Mouse (Mus musculus) embryonic fibroblast, embryonic 13.5 days (primary cell): ENCODE results near the gene Ugt1a8. TPM values are rescaled to one million over a fixed set of nuclear protein-coding genes. Genes with fewer than 3 reads are reported as not detected.
"Not testable (repeated sequence)": the region's sequence is repeated elsewhere in the genome, so short reads cannot be mapped to it uniquely, and the experiment has no call there.

ENCODE experiments used
- H3K27ac ChIP-seq: 2 replicates; pipeline ENCODE4 v1.5.1; 2012; ENCODE audit warnings: low read length, control low read depth, inconsistent platforms; ENCODE audit not compliant: insufficient read depth
- H3K4me1 ChIP-seq: 2 replicates; pipeline ENCODE4 v1.6.1; 2011; ENCODE audit warnings: low read length; ENCODE audit not compliant: control insufficient read depth, insufficient read depth
- H3K4me3 ChIP-seq: 2 replicates; pipeline ENCODE4 v1.5.1; 2011; ENCODE audit warnings: mild to moderate bottlenecking, control low read depth, low read length; ENCODE audit not compliant: insufficient read depth
- CTCF ChIP-seq: IDR thresholded peaks from 2 replicates; pipeline ENCODE4 v1.5.1; 2011; ENCODE audit warnings: mild to moderate bottlenecking, control low read depth, low read length, moderate library complexity, borderline replicate concordance; ENCODE audit not compliant: insufficient read depth
- POLR2A ChIP-seq: IDR thresholded peaks from 2 replicates; pipeline ENCODE4 v1.6.1; 2011; ENCODE audit warnings: low read depth, mild to moderate bottlenecking, control low read depth, low read length, moderate library complexity
- polyA plus RNA-seq: library from polyadenylated mRNA; stranded (reverse); fragments of >200 nt; gene quantifications from 2 replicates; pipeline ENCODE4 v1.2.4, GENCODE M21; 2011; ENCODE audit warnings: low read depth; ENCODE audit not compliant: missing spikeins, insufficient read length

Gene Ugt1a8
- polyA plus RNA-seq, 1 experiment, result not detected

GRCm38 (mm10) chr1:88143966-88144675, 56.5 kb downstream of the Ugt1a8 start:
- not testable (repeated sequence) for H3K4me3 ChIP-seq, H3K27ac ChIP-seq, H3K4me1 ChIP-seq
- TF ChIP-seq CTCF, result peak; percentile 40; the same call in 1 of the 2 replicates

- H3K4me3 ChIP-seq, H3K4me1 ChIP-seq, H3K27ac ChIP-seq: not testable (repeated sequence)
These were observed 57.7 kb downstream of the Ugt1a8 start for GRCm38 (mm10) chr1:88145278-88145677.

- H3K27ac ChIP-seq, H3K4me3 ChIP-seq, H3K4me1 ChIP-seq: not testable (repeated sequence)
- 0 out of 2 replicates have a peak, but pooled peaks have one; percentile 4 for TF ChIP-seq CTCF
These were observed 62.5 kb downstream of the Ugt1a8 start for GRCm38 (mm10) chr1:88150133-88150532.

- no peaks in the 10 kb centered on the region for H3K4me1 ChIP-seq
- TF ChIP-seq POLR2A (no peak), CTCF (no peak)
- H3K27ac ChIP-seq, result no peak overlapping the region
- no peak overlapping the region for H3K4me3 ChIP-seq
These were observed 70.8 kb downstream of the Ugt1a8 start for GRCm38 (mm10) chr1:88158430-88158829.

GRCm38 (mm10) chr1:88165711-88166110, 78.1 kb downstream of the Ugt1a8 start, which contains the start of gene Ugt1a5:
Ugt1a5 (plus strand) TSS chr1:88166012.
- Histone ChIP-seq H3K4me1 (no peaks in the 10 kb centered on the region), H3K4me3 (no peak within 1 kb of the TSS), H3K27ac (no peak within 1 kb of the TSS)
- TF ChIP-seq CTCF, result no peak
- no peak for TF ChIP-seq POLR2A

- H3K27ac ChIP-seq, H3K4me3 ChIP-seq: not testable (repeated sequence)
These were observed 84.6 kb downstream of the Ugt1a8 start for GRCm38 (mm10) chr1:88172190-88172589.

GRCm38 (mm10) chr1:88179657-88180056, 92.0 kb downstream of the Ugt1a8 start:
- Histone ChIP-seq H3K4me1 (no peaks in the 10 kb centered on the region), H3K27ac (no peak overlapping the region), H3K4me3 (no peak overlapping the region)
- TF ChIP-seq POLR2A (no peak), CTCF (no peak)

More at GRCm38 (mm10) chr1:88172190-88172589, 84.6 kb downstream of the Ugt1a8 start:
- not testable (repeated sequence) for H3K4me1 ChIP-seq

GRCm38 (mm10) chr1:88186325-88186935, 98.8 kb downstream of the Ugt1a8 start:
- Histone ChIP-seq H3K27ac (no peak overlapping the region), H3K4me3 (no peak overlapping the region), H3K4me1 (no peaks in the 10 kb centered on the region)
- TF ChIP-seq POLR2A (no peak), CTCF (no peak)

- H3K27ac ChIP-seq, result no peak overlapping the region
- TF ChIP-seq POLR2A, result no peak
- TF ChIP-seq CTCF, result no peak
- H3K4me3 ChIP-seq, result no peak overlapping the region
- H3K4me1 ChIP-seq, result no peaks in the 10 kb centered on the region
These were observed 104.5 kb downstream of the Ugt1a8 start for GRCm38 (mm10) chr1:88192136-88192535.

GRCm38 (mm10) chr1:88195687-88196086, 108.1 kb downstream of the Ugt1a8 start:
- Histone ChIP-seq H3K4me1 (no peaks in the 10 kb centered on the region), H3K4me3 (no peak overlapping the region), H3K27ac (no peak overlapping the region)
- TF ChIP-seq CTCF (no peak), POLR2A (no peak)

GRCm38 (mm10) chr1:88197443-88197842, 109.8 kb downstream of the Ugt1a8 start:
- no peak for TF ChIP-seq CTCF
- TF ChIP-seq POLR2A, result no peak
- no peaks in the 10 kb centered on the region for H3K4me1 ChIP-seq
- no peak overlapping the region for H3K4me3 ChIP-seq
- H3K27ac ChIP-seq, result no peak overlapping the region
